16 mouse cellular contexts compared by ENCODE assay signal in the genomic region with DNA sequence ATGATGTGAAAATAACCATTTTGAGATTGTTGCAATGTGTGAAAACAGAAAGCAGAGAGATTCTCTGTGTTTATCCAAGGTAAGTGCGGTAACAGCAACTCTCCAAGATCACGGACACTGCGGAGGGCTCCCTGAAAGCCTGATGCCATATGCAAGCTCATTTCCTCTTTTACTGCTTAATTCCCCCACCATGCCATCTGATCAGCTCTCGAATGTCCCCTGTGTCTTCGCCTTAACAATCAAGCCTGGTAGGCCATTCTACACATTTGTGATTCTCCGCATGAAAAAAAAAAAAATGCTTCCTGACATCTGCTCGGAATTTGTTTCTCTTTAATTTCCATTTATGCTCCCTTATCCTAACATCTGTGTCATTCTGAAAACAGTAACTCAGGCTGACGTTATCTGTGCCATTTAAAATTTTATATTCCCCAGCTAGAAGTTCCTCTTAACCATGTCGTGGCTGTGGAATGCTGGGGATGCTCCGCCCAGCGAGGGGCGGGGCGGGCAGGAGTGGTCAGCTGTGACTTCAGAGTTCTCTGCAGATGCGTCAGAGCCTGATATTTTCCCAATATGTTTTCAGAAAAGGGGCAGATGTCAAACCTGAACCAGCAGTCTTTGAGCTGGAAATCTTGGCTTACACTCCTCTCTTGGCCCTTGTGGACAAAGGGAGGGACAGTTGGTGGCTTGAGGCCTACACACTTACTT.
DNase-seq lines count a peak whose midpoint lies in the region; ATAC-seq and TF ChIP-seq lines count a peak whose summit lies in the region.
"Had no signal": no experiment of that assay in that cellular context is flagged by ENCODE, and none has a peak within 500 bp of the region (broad histone marks: within the 10 kb centered on the region; RNA-seq: fewer than 3 reads in every experiment).

No protein-coding gene starts in this region.

- no peak for ATAC-seq in hindbrain, embryonic 11.5 days (ENCODE audit: low FRiP score)
- no peak for ATAC-seq in hindbrain, embryonic 16.5 days
- no peak for ATAC-seq in midbrain, embryonic 12.5 days (ENCODE audit: low FRiP score, low read depth)

- H3K4me1 ChIP-seq in hindbrain, embryonic 11.5 days (replicated peaks; ENCODE audit: control insufficient read depth, insufficient read depth, low read length) = peaks cover 5% of the 10 kb centered on the region
- H3K4me1 ChIP-seq in hindbrain, embryonic 16.5 days (ENCODE audit: control insufficient read depth, insufficient read depth, low read depth, low read length) = peaks cover 26% of the 10 kb centered on the region
- H3K4me1 ChIP-seq in midbrain, embryonic 12.5 days = peaks cover 55% of the 10 kb centered on the region

- DNase-seq in hindbrain, embryonic 11.5 days (ENCODE audit: low spot score) = no peak
- DNase-seq in 3T3-L1 (ENCODE audit: low read depth, low spot score) = peak; percentile 11
- DNase-seq in brain, embryonic 14.5 days (ENCODE audit: low read depth) = peak; percentile 71
- no peak for DNase-seq in urinary bladder, postnatal 25 days (ENCODE audit: low spot score)
- no peak for DNase-seq in ovary, adult 18-20 months (ENCODE audit: low spot score)
- DNase-seq: cerebellum, adult 11-12 months; kidney, adult 8-10 months; lung, adult 18-20 months; retina, postnatal 1 day had no signal

- TF ChIP-seq CTCF in brain, embryonic 14.5 days (IDR thresholded peaks at IDR 0.05; ENCODE audit: borderline replicate concordance, extremely low read depth, insufficient read depth, insufficient read length) = no peak

- no peaks in the 10 kb centered on the region for H3K27me3 ChIP-seq in hindbrain, embryonic 11.5 days (ENCODE audit: control insufficient read depth, insufficient read depth, low read length)
- H3K27me3 ChIP-seq in hindbrain, embryonic 16.5 days (replicated peaks; ENCODE audit: control insufficient read depth, insufficient read depth, low read length) = no peaks in the 10 kb centered on the region
- no peaks in the 10 kb centered on the region for H3K27me3 ChIP-seq in midbrain, embryonic 12.5 days
- H3K27me3 ChIP-seq: CH12.LX; limb, embryonic 15.5 days had no signal

- no peaks in the 10 kb centered on the region for H3K36me3 ChIP-seq in hindbrain, embryonic 11.5 days (ENCODE audit: control insufficient read depth, insufficient read depth, low read length)
- H3K36me3 ChIP-seq in hindbrain, embryonic 16.5 days (ENCODE audit: control insufficient read depth, insufficient read depth, low read length) = no peaks in the 10 kb centered on the region
- H3K36me3 ChIP-seq in midbrain, embryonic 12.5 days = no peaks in the 10 kb centered on the region
- H3K36me3 ChIP-seq: limb, embryonic 15.5 days had no signal

- TF ChIP-seq POLR2A in brain, embryonic 14.5 days (IDR thresholded peaks at IDR 0.05; ENCODE audit: borderline replicate concordance, extremely low read depth, insufficient read depth, insufficient read length, poor library complexity, severe bottlenecking) = no peak

- no peak overlapping the region for H3K4me3 ChIP-seq in hindbrain, embryonic 11.5 days (ENCODE audit: low read depth, low read length)
- no peak overlapping the region for H3K4me3 ChIP-seq in hindbrain, embryonic 16.5 days (ENCODE audit: low read length)
- H3K4me3 ChIP-seq in midbrain, embryonic 12.5 days = no peak overlapping the region
- H3K4me3 ChIP-seq: limb, embryonic 15.5 days; myocyte had no signal

- peak overlapping the region; percentile 33; the same call in 1 of the 2 replicates for H3K27ac ChIP-seq in hindbrain, embryonic 11.5 days (ENCODE audit: low read depth, low read length)
- no peak overlapping the region for H3K27ac ChIP-seq in hindbrain, embryonic 16.5 days (ENCODE audit: low read depth, low read length)
- peak overlapping the region; percentile 72 for H3K27ac ChIP-seq in midbrain, embryonic 12.5 days (replicated peaks)
- H3K27ac ChIP-seq: limb, embryonic 15.5 days; stomach, postnatal 0 days had no signal

- H3K9ac ChIP-seq in hindbrain, embryonic 11.5 days (ENCODE audit: low read depth, low read length) = no peak overlapping the region
- no peak overlapping the region for H3K9ac ChIP-seq in hindbrain, embryonic 16.5 days (ENCODE audit: low read depth, low read length)
- no peak overlapping the region for H3K9ac ChIP-seq in midbrain, embryonic 12.5 days (replicated peaks)
- H3K9ac ChIP-seq: limb, embryonic 15.5 days had no signal

- WGBS in hindbrain, embryonic 11.5 days = 55% methylated on average over 14 of the region's 14 CpGs
- WGBS in hindbrain, embryonic 16.5 days = 44% methylated on average over 14 of the region's 14 CpGs
- WGBS in midbrain, embryonic 12.5 days = 53% methylated on average over 14 of the region's 14 CpGs

- H3K4me2 ChIP-seq in hindbrain, embryonic 11.5 days (replicated peaks; ENCODE audit: low read depth, low read length) = no peak overlapping the region
- H3K4me2 ChIP-seq in hindbrain, embryonic 16.5 days (ENCODE audit: low read length) = no peak overlapping the region
- 0 out of 2 replicates have a peak overlapping the region, but pooled peaks have one; percentile 11 for H3K4me2 ChIP-seq in midbrain, embryonic 12.5 days (replicated peaks)
- H3K4me2 ChIP-seq: heart, embryonic 11.5 days; limb, embryonic 15.5 days had no signal

- no peaks in the 10 kb centered on the region for H3K9me3 ChIP-seq in hindbrain, embryonic 11.5 days (ENCODE audit: control insufficient read depth, low read length)
- no peaks in the 10 kb centered on the region for H3K9me3 ChIP-seq in hindbrain, embryonic 16.5 days (ENCODE audit: control insufficient read depth, low read length)
- no peaks in the 10 kb centered on the region for H3K9me3 ChIP-seq in midbrain, embryonic 12.5 days
- H3K9me3 ChIP-seq: limb, embryonic 15.5 days had no signal

Comparison
In these comparisons a context has a peak if more than half of its experiments do, and no peak if none do; other contexts are left out.
1. DNase-seq: peak in 3T3-L1 (single experiment) and brain, embryonic 14.5 days (single experiment); none in hindbrain, embryonic 11.5 days (single experiment), urinary bladder, postnatal 25 days (single experiment) and ovary, adult 18-20 months (single experiment).